In the genomic region with DNA sequence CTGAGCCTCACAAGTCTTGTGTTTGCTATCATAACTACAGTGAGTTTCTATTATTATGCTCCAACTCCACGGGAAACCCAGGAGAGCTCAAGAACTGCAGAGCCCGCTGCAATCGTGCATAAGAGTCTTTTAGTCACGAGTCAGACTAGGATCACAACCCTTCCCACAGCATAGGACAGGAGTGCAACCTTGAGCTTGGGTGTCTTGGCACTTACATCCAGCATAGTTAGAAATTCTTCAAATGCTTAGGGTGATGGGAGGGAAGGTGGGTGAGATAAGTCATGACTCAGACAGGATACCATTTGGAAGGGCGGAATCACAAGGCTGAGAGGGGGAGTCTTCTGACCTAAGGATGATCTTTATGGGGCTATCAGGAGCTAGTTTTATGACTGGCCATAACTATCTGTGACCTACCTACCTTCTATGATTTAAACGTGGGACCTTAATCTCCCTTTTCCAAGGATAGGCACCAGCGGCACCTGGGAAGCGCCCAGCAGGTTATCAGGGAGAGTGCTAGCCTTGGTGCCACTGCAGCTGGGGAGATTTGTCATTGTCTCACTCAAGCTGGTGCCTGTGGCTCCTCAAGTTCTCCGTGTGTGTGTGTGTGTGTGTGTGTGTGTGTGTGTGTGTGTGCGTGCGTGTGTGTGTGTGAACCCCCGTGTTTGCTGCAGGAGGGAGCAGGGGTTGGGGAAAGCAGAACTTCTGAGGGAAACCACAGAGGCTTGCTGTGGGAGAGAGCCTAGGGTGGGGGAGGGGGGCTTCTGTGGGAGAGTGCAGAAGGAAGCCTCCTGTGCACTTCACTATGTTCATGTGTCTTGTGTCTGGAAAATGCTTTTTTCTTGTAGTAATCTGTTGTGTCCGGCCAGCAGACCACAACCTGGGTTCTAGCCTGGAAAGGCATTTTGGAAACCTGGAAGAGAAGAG, we compare ENCODE assay signal across 8 mouse cellular contexts. TPM values are rescaled to one million over a fixed set of nuclear protein-coding genes. Genes with fewer than 3 reads are reported as not detected.
DNase-seq lines count a peak whose midpoint lies in the region; ATAC-seq lines count a peak whose summit lies in the region.

No protein-coding gene starts in this region.

- no peaks in the 10 kb centered on the region for H3K36me3 ChIP-seq in heart, embryonic 12.5 days
- no peaks in the 10 kb centered on the region for H3K36me3 ChIP-seq in liver, embryonic 12.5 days

- no peak overlapping the region for H3K27ac ChIP-seq in heart, embryonic 12.5 days (ENCODE audit: poor library complexity, severe bottlenecking)
- H3K27ac ChIP-seq in liver, embryonic 12.5 days: no peak overlapping the region

- peak overlapping the region; percentile 67 for H3K4me2 ChIP-seq in heart, embryonic 12.5 days
- peak overlapping the region; percentile 65 for H3K4me2 ChIP-seq in liver, embryonic 12.5 days

- H3K4me3 ChIP-seq in heart, embryonic 12.5 days: peak overlapping the region; percentile 21
- H3K4me3 ChIP-seq in liver, embryonic 12.5 days: peak overlapping the region; percentile 39; the same call in 1 of the 2 replicates

- H3K27me3 ChIP-seq in heart, embryonic 12.5 days (replicated peaks): no peaks in the 10 kb centered on the region
- H3K27me3 ChIP-seq in liver, embryonic 12.5 days (replicated peaks): no peaks in the 10 kb centered on the region

- H3K9ac ChIP-seq in heart, embryonic 12.5 days: peak overlapping the region; percentile 61; the same call in 1 of the 2 replicates
- H3K9ac ChIP-seq in liver, embryonic 12.5 days: peak overlapping the region; percentile 35

- no peak for DNase-seq in heart, adult 9 months (ENCODE audit: low spot score in 2 of 2)
- DNase-seq in CD4-positive helper T cell, adult 2 months (ENCODE audit: low read depth, low spot score): peak; percentile 60
- DNase-seq in thymus, postnatal 14 days: peak; percentile 65
- DNase-seq in spleen, postnatal 14 days (ENCODE audit: low spot score in 2 of 2): no peak
- no peak for DNase-seq in gastrocnemius, postnatal 10 days

- 0 out of 2 replicates have a peak, but pooled peaks have one; percentile 29 for ATAC-seq in heart, embryonic 12.5 days (ENCODE audit: insufficient number of reproducible peaks, low FRiP score)
- peak; percentile 93 for ATAC-seq in common myeloid progenitor, adult 5-6 weeks (replicated peaks; ENCODE audit: low read depth, poor library complexity, severe bottlenecking)
- ATAC-seq in liver, embryonic 12.5 days: peak; percentile 65

- H3K9me3 ChIP-seq in heart, embryonic 12.5 days (replicated peaks): no peaks in the 10 kb centered on the region
- no peaks in the 10 kb centered on the region for H3K9me3 ChIP-seq in liver, embryonic 12.5 days (replicated peaks)

- whole genome bisulfite sequencing in heart, embryonic 12.5 days: 14% methylated on average over 13 of the region's 13 CpGs
- WGBS in liver, embryonic 12.5 days (ENCODE audit: insufficient replicate concordance): 22% methylated on average over 13 of the region's 13 CpGs

- H3K4me1 ChIP-seq in heart, embryonic 12.5 days (replicated peaks): peaks cover 11% of the 10 kb centered on the region
- H3K4me1 ChIP-seq in liver, embryonic 12.5 days: peaks cover 16% of the 10 kb centered on the region

RNA-seq across cellular contexts. Expression of gene Ccdc171, which starts 42.1 kb away (rescaled TPM):
- 3.5 and 3.9 TPM in 2 replicates for polyA plus RNA-seq in heart, embryonic 12.5 days (2016; fragmentation: Nextera tagmentation; extraction: Ambion mirVana)
- 21.4 and 22.6 TPM in 2 replicates for total RNA-seq in common myeloid progenitor, adult 5-6 weeks (2017)
- polyA plus RNA-seq in liver, embryonic 12.5 days (2016; fragmentation: Nextera tagmentation; extraction: Ambion mirVana): 2.4 and 2.6 TPM in 2 replicates
- 1 to 10 TPM; 1.0 to 1.2 TPM for total RNA-seq in gastrocnemius, postnatal 10 days (2021)

Comparison
In these comparisons a context has a peak if more than half of its experiments do, and no peak if none do; other contexts are left out.
1. ATAC-seq: peak in every context shown above with its lines; median percentile 93 in common myeloid progenitor, adult 5-6 weeks; 65 in liver, embryonic 12.5 days; 29 in heart, embryonic 12.5 days.
2. DNase-seq: peak in CD4-positive helper T cell, adult 2 months (single experiment) and thymus, postnatal 14 days (single experiment); none in heart, adult 9 months (0 of 2), spleen, postnatal 14 days (0 of 2) and gastrocnemius, postnatal 10 days (single experiment).
3. RNA of gene Ccdc171, which starts 42.1 kb away (total RNA-seq): 21.4 to 22.6 TPM in common myeloid progenitor, adult 5-6 weeks; 1.0 to 1.2 TPM in gastrocnemius, postnatal 10 days; every median in the first group is over 10 times any median in the second.